Mouse (Mus musculus): ENCODE measurements at regions not wholly inside any gene's neighbourhood (a gene's known extent, or its start where the extent isn't known, plus 50 kb on each side); places are given as distances from the start of the nearest gene placed in this dataset.

GRCm38 (mm10) chr16:86776086-86776485 is 577.9 kb upstream of the N6amt1 start:
- no peak overlapping the region for H3K9ac ChIP-seq
- no peak overlapping the region for H3K4me3 ChIP-seq
- H3K27me3 ChIP-seq (replicated peaks) = no peaks in the 10 kb centered on the region
- ATAC-seq (ENCODE audit: extremely low read depth, insufficient number of reproducible peaks, low FRiP score, low TSS enrichment) = no peak
- no peaks in the 10 kb centered on the region for H3K9me3 ChIP-seq
- H3K27ac ChIP-seq (replicated peaks) = no peak overlapping the region
- 53% methylated on average over 2 of the region's 2 CpGs for WGBS
- no peak overlapping the region for H3K4me2 ChIP-seq
- no peaks in the 10 kb centered on the region for H3K36me3 ChIP-seq
- no peaks in the 10 kb centered on the region for H3K4me1 ChIP-seq

- Histone ChIP-seq H3K9me3 (no peaks in the 10 kb centered on the region), H3K36me3 (no peaks in the 10 kb centered on the region), H3K27ac (replicated peaks) (no peak overlapping the region), H3K27me3 (replicated peaks) (no peaks in the 10 kb centered on the region), H3K4me3 (no peak overlapping the region), H3K4me2 (no peak overlapping the region), H3K4me1 (no peaks in the 10 kb centered on the region), H3K9ac (no peak overlapping the region)
- ATAC-seq (ENCODE audit: extremely low read depth, insufficient number of reproducible peaks, low FRiP score, low TSS enrichment) = no peak
- WGBS = 34% methylated on average over 1 of the region's 1 CpGs
These were observed 581.4 kb upstream of the N6amt1 start for GRCm38 (mm10) chr16:86772586-86772985.

GRCm38 (mm10) chr16:86768912-86769311 is 585.1 kb upstream of the N6amt1 start:
- Histone ChIP-seq H3K9ac (no peak overlapping the region), H3K4me2 (no peak overlapping the region), H3K4me1 (no peaks in the 10 kb centered on the region), H3K4me3 (no peak overlapping the region), H3K27ac (replicated peaks) (no peak overlapping the region), H3K36me3 (no peaks in the 10 kb centered on the region), H3K27me3 (replicated peaks) (no peaks in the 10 kb centered on the region), H3K9me3 (no peaks in the 10 kb centered on the region)
- no peak for ATAC-seq (ENCODE audit: extremely low read depth, insufficient number of reproducible peaks, low FRiP score, low TSS enrichment)
- 80% methylated on average over 3 of the region's 3 CpGs for WGBS

GRCm38 (mm10) chr16:86768355-86768754 is 585.6 kb upstream of the N6amt1 start:
- WGBS = 67% methylated on average over 3 of the region's 3 CpGs

GRCm38 (mm10) chr16:86765974-86766373 is 588.0 kb upstream of the N6amt1 start:
- 82% methylated on average over 8 of the region's 8 CpGs for WGBS
- no peak overlapping the region for H3K4me2 ChIP-seq
- no peak overlapping the region for H3K27ac ChIP-seq (replicated peaks)
- no peaks in the 10 kb centered on the region for H3K9me3 ChIP-seq
- no peaks in the 10 kb centered on the region for H3K36me3 ChIP-seq
- no peak overlapping the region for H3K9ac ChIP-seq
- no peaks in the 10 kb centered on the region for H3K27me3 ChIP-seq (replicated peaks)
- no peak overlapping the region for H3K4me3 ChIP-seq
- H3K4me1 ChIP-seq = no peaks in the 10 kb centered on the region
- no peak for ATAC-seq (ENCODE audit: extremely low read depth, insufficient number of reproducible peaks, low FRiP score, low TSS enrichment)

More at GRCm38 (mm10) chr16:86768355-86768754, 585.6 kb upstream of the N6amt1 start:
- H3K4me3 ChIP-seq = no peak overlapping the region
- no peak overlapping the region for H3K27ac ChIP-seq (replicated peaks)
- no peak overlapping the region for H3K9ac ChIP-seq
- no peaks in the 10 kb centered on the region for H3K4me1 ChIP-seq
- no peaks in the 10 kb centered on the region for H3K27me3 ChIP-seq (replicated peaks)
- no peak for ATAC-seq (ENCODE audit: extremely low read depth, insufficient number of reproducible peaks, low FRiP score, low TSS enrichment)
- no peak overlapping the region for H3K4me2 ChIP-seq
- H3K9me3 ChIP-seq = no peaks in the 10 kb centered on the region
- H3K36me3 ChIP-seq = no peaks in the 10 kb centered on the region

- Histone ChIP-seq H3K9ac (no peak overlapping the region), H3K4me2 (no peak overlapping the region), H3K27ac (replicated peaks) (no peak overlapping the region), H3K4me3 (no peak overlapping the region), H3K4me1 (peaks cover 3% of the 10 kb centered on the region; the same call in 1 of the 2 replicates), H3K9me3 (no peaks in the 10 kb centered on the region), H3K36me3 (no peaks in the 10 kb centered on the region), H3K27me3 (replicated peaks) (no peaks in the 10 kb centered on the region)
- no peak for ATAC-seq (ENCODE audit: extremely low read depth, insufficient number of reproducible peaks, low FRiP score, low TSS enrichment)
- WGBS = 73% methylated on average over 5 of the region's 5 CpGs
These were observed 612.7 kb upstream of the N6amt1 start for GRCm38 (mm10) chr16:86741236-86741635.

- 15% methylated on average over 5 of the region's 5 CpGs for WGBS
These were observed 634.8 kb upstream of the N6amt1 start for GRCm38 (mm10) chr16:86718982-86719771.

GRCm38 (mm10) chr16:86718353-86718752 is 635.6 kb upstream of the N6amt1 start:
- Histone ChIP-seq H3K27ac (replicated peaks) (no peak overlapping the region; the same call in 1 of the 2 replicates), H3K4me1 (peaks cover 9% of the 10 kb centered on the region), H3K4me3 (no peak overlapping the region), H3K4me2 (no peak overlapping the region), H3K27me3 (replicated peaks) (no peaks in the 10 kb centered on the region), H3K9me3 (0 out of 2 replicates have a peak, but pooled peaks cover 5% of the 10 kb centered on the region), H3K9ac (no peak overlapping the region), H3K36me3 (no peaks in the 10 kb centered on the region)
- 39% methylated on average over 7 of the region's 7 CpGs for WGBS
- no peak for ATAC-seq (ENCODE audit: extremely low read depth, insufficient number of reproducible peaks, low FRiP score, low TSS enrichment)

More at GRCm38 (mm10) chr16:86718982-86719771, 634.8 kb upstream of the N6amt1 start:
- H3K27ac ChIP-seq (replicated peaks) = peak overlapping the region; percentile 45
- H3K9ac ChIP-seq = no peak overlapping the region
- H3K36me3 ChIP-seq = no peaks in the 10 kb centered on the region
- no peak overlapping the region for H3K4me2 ChIP-seq
- peaks cover 9% of the 10 kb centered on the region for H3K4me1 ChIP-seq
- peak; percentile 46; the same call in 1 of the 2 replicates for ATAC-seq (ENCODE audit: extremely low read depth, insufficient number of reproducible peaks, low FRiP score, low TSS enrichment)
- H3K4me3 ChIP-seq = no peak overlapping the region
- no peaks in the 10 kb centered on the region for H3K27me3 ChIP-seq (replicated peaks)
- H3K9me3 ChIP-seq = 0 out of 2 replicates have a peak, but pooled peaks cover 5% of the 10 kb centered on the region

- Histone ChIP-seq H3K36me3 (no peaks in the 10 kb centered on the region), H3K4me2 (no peak overlapping the region), H3K9ac (no peak overlapping the region), H3K4me1 (no peaks in the 10 kb centered on the region), H3K27ac (replicated peaks) (no peak overlapping the region), H3K27me3 (replicated peaks) (no peaks in the 10 kb centered on the region), H3K4me3 (no peak overlapping the region), H3K9me3 (no peaks in the 10 kb centered on the region)
- 54% methylated on average over 4 of the region's 4 CpGs for WGBS
- ATAC-seq (ENCODE audit: extremely low read depth, insufficient number of reproducible peaks, low FRiP score, low TSS enrichment) = no peak
These were observed 652.3 kb upstream of the N6amt1 start for GRCm38 (mm10) chr16:86701700-86702099.

GRCm38 (mm10) chr16:86694497-86694896 is 659.5 kb upstream of the N6amt1 start:
- Histone ChIP-seq H3K4me2 (no peak overlapping the region), H3K27ac (replicated peaks) (peak overlapping the region; percentile 83), H3K4me3 (no peak overlapping the region), H3K4me1 (peaks cover 3% of the 10 kb centered on the region; the same call in 1 of the 2 replicates), H3K9ac (no peak overlapping the region), H3K36me3 (no peaks in the 10 kb centered on the region), H3K9me3 (no peaks in the 10 kb centered on the region), H3K27me3 (replicated peaks) (no peaks in the 10 kb centered on the region)
- peak; percentile 14; the same call in 1 of the 2 replicates for ATAC-seq (ENCODE audit: extremely low read depth, insufficient number of reproducible peaks, low FRiP score, low TSS enrichment)
- WGBS = 10% methylated on average over 3 of the region's 3 CpGs

- WGBS = 75% methylated on average over 3 of the region's 3 CpGs
These were observed 694.8 kb upstream of the N6amt1 start for GRCm38 (mm10) chr16:86659154-86659553.

GRCm38 (mm10) chr16:86647316-86647715 is 706.7 kb upstream of the N6amt1 start:
- no peak overlapping the region for H3K4me2 ChIP-seq
- no peaks in the 10 kb centered on the region for H3K27me3 ChIP-seq (replicated peaks)
- H3K27ac ChIP-seq (replicated peaks) = no peak overlapping the region
- 64% methylated on average over 5 of the region's 5 CpGs for WGBS
- no peak overlapping the region for H3K9ac ChIP-seq
- H3K4me1 ChIP-seq = peaks cover 9% of the 10 kb centered on the region; the same call in 1 of the 2 replicates
- H3K9me3 ChIP-seq = no peaks in the 10 kb centered on the region
- no peak overlapping the region for H3K4me3 ChIP-seq
- ATAC-seq (ENCODE audit: extremely low read depth, insufficient number of reproducible peaks, low FRiP score, low TSS enrichment) = no peak
- no peaks in the 10 kb centered on the region for H3K36me3 ChIP-seq

More at GRCm38 (mm10) chr16:86659154-86659553, 694.8 kb upstream of the N6amt1 start:
- Histone ChIP-seq H3K4me2 (no peak overlapping the region), H3K9ac (no peak overlapping the region), H3K27me3 (replicated peaks) (no peaks in the 10 kb centered on the region), H3K4me1 (no peaks in the 10 kb centered on the region), H3K4me3 (no peak overlapping the region), H3K9me3 (0 out of 2 replicates have a peak, but pooled peaks cover 3% of the 10 kb centered on the region), H3K36me3 (no peaks in the 10 kb centered on the region), H3K27ac (replicated peaks) (no peak overlapping the region)
- ATAC-seq (ENCODE audit: extremely low read depth, insufficient number of reproducible peaks, low FRiP score, low TSS enrichment) = no peak

All from heart, embryonic 13.5 days (tissue).